Mouse (Mus musculus): ENCODE results near the gene Zbtb22.

DNA sequence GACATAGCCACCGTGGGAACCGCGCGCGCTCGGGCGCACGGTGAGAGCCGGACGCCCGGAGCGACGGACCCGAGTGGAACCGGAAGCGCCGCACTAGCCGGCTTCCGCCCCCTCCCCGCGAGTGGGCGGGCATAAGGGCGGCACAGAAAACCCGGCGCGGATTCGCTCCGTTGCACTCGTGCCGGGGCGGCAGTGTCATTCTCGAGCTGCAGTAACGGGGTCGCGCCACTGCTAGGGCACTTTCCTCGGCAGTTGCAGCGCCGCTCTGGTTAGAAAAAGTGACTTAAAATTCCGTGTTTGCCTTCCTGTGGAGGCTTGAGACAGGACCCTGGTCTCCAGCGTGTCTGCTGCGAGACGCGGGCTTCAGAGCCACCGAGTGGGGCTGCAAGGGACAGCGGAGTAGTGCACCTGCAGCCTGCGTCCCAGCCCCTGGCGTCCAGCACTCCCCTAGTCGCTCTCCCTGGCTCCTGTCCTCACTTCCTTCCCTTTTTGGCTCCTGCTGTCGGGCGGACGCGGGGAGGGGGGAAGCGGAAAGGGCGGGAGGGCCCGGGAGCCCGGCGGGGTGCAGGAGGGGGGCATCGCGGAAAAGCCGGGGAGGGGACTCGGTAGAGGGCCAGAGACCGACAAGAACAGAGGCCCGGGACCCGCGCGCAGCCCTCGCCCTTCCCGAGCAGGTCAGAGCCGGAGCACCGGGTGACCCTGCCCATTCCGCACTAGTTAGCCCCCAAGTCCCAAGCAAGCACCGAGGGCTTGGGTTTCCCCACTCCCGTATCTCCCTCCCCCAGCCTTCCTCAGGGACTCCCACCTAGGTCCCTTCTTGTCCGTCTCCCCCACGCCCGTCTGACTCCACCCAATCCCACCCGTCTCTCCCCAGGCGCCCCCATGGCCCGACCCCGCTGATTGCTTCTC lies 13.9 kb downstream of the Zbtb22 start, which contains the start of gene Rgl2:
- peak; percentile 21; the same call in 1 of the 2 replicates for TF ChIP-seq CTCF (IDR thresholded peaks at IDR 0.05; ENCODE audit: extremely low read depth, insufficient read length, insufficient replicate concordance, low read depth, low read length)
- peak; percentile 11 for TF ChIP-seq POLR2A (IDR thresholded peaks at IDR 0.05; ENCODE audit: low read depth, low read length)

Measured in small intestine, adult 2 months (tissue).